Mouse (Mus musculus): ENCODE results near the gene Atf5.

DNA sequence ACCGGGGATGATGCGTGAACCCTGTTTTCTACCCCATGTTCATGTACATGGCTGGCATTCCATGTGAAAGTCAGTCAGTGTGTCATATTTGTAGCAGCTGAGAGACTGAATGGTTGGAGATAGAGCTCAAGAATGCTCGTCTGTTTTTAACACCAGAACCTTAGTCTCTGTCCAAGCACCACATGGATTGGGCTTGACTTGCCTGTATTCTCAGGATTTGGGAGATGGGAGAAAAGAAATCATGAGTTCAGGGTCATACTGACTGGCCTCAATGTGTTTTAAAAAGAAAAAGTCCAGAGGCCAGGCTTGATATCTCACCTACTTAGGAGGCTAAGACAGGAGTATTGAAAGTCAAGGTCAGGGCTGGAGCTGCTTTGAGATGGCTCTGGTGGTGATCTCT lies 983 bp upstream of the Atf5 start:
- TF ChIP-seq POLR2A (IDR thresholded peaks at IDR 0.05; ENCODE audit: insufficient read depth, low read depth, low read length): no peak
- TF ChIP-seq CTCF (IDR thresholded peaks at IDR 0.05): no peak
- TF ChIP-seq EP300 (IDR thresholded peaks at IDR 0.05; ENCODE audit: insufficient read depth, low read depth, low read length): no peak

All from heart, adult 2 months (tissue).